Mouse (Mus musculus) right cerebral cortex, postnatal 36 days (tissue): ENCODE data around the gene Sbf1.

Source experiments
- DNase-seq, 2 experiments: peaks; one replicate each; pipeline ENCODE4 v3.0.0; 2022; ENCODE audit warnings: low spot score in 2 of 2, mixed read lengths in 1 of 2

Gene Sbf1

GRCm38 (mm10) chr15:89315190-89315731, at the start of gene Sbf1:
TSS of gene Sbf1 (minus strand) at chr15:89315311.
- peak; percentile 96 to 98 for DNase-seq

- DNase-seq, result no peak
Measured at GRCm38 (mm10) chr15:89363051-89363450, 47.9 kb upstream of the Sbf1 start.

GRCm38 (mm10) chr15:89358784-89359183, 43.7 kb upstream of the Sbf1 start:
- no peak for DNase-seq

- DNase-seq, result peak in 1 of 2 experiments; percentile 48
Measured at GRCm38 (mm10) chr15:89356372-89356771, 41.3 kb upstream of the Sbf1 start.

GRCm38 (mm10) chr15:89355241-89356187, 40.4 kb upstream of the Sbf1 start, which contains the start of the genes Lmf2 and Ncaph2:
TSS of gene Lmf2 (minus strand) at chr15:89355659.
TSS of gene Ncaph2 (plus strand) at chr15:89355719.
- DNase-seq, result peak; percentile 92

GRCm38 (mm10) chr15:89354455-89354854, 39.3 kb upstream of the Sbf1 start:
- no peak for DNase-seq

- no peak for DNase-seq
Measured at GRCm38 (mm10) chr15:89353837-89354236, 38.7 kb upstream of the Sbf1 start.

GRCm38 (mm10) chr15:89352795-89353194, 37.7 kb upstream of the Sbf1 start:
- no peak for DNase-seq

- no peak for DNase-seq
Measured at GRCm38 (mm10) chr15:89352054-89352453, 36.9 kb upstream of the Sbf1 start.

GRCm38 (mm10) chr15:89351302-89351701, 36.2 kb upstream of the Sbf1 start:
- no peak for DNase-seq

- no peak for DNase-seq
Measured at GRCm38 (mm10) chr15:89350447-89350846, 35.3 kb upstream of the Sbf1 start.

- no peak for DNase-seq
Measured at GRCm38 (mm10) chr15:89343325-89343724, 28.2 kb upstream of the Sbf1 start.

GRCm38 (mm10) chr15:89341678-89342077, 26.6 kb upstream of the Sbf1 start:
- DNase-seq, result no peak

- no peak for DNase-seq
Measured at GRCm38 (mm10) chr15:89340136-89340535, 25.0 kb upstream of the Sbf1 start.

GRCm38 (mm10) chr15:89339696-89340095, 24.6 kb upstream of the Sbf1 start:
- DNase-seq, result no peak

GRCm38 (mm10) chr15:89336422-89336821, 21.3 kb upstream of the Sbf1 start:
- DNase-seq, result no peak

- no peak for DNase-seq
Measured at GRCm38 (mm10) chr15:89334774-89335537, 19.8 kb upstream of the Sbf1 start.

- no peak for DNase-seq
Measured at GRCm38 (mm10) chr15:89334271-89334670, 19.2 kb upstream of the Sbf1 start, which contains the start of gene Miox. TSS of gene Miox (plus strand) at chr15:89334398.

- DNase-seq, result no peak
Measured at GRCm38 (mm10) chr15:89326441-89326840, 11.3 kb upstream of the Sbf1 start.

GRCm38 (mm10) chr15:89323656-89324055, 8.5 kb upstream of the Sbf1 start:
- no peak for DNase-seq

GRCm38 (mm10) chr15:89322670-89323522, 7.8 kb upstream of the Sbf1 start, which contains the start of gene Adm2:
TSS of gene Adm2 (plus strand) at chr15:89322720.
- DNase-seq, result no peak
